Mouse (Mus musculus) forebrain, postnatal 0 days (tissue): ENCODE measurements around the gene Hmgxb4. TPM values are rescaled to one million over a fixed set of nuclear protein-coding genes. Genes with fewer than 3 reads are reported as not detected.
A peak's percentile ranks its signal among the peaks of the same experiment; 100 is the strongest.

Experiments
- ATAC-seq: fragments of 200-750 bp; cut with Nextera tagmentation; 2 replicates; pipeline ENCODE4 v1.8.0; 2017; ENCODE audit warnings: mild to moderate bottlenecking, moderate library complexity
- DNase-seq: peaks from one replicate; pipeline ENCODE4 v3.0.0-alpha.2; 2015
- H3K27ac ChIP-seq: fragments of 300-500 bp; sonication (generic); 2 replicates; pipeline ENCODE4 v1.5.1; 2014; ENCODE audit warnings: low read depth, mild to moderate bottlenecking, antibody characterized with exemption, low read length, moderate library complexity, mixed read lengths
- H3K27me3 ChIP-seq: fragments of 300-500 bp; sonication (generic); 2 replicates; pipeline ENCODE4 v1.6.1; 2014; ENCODE audit warnings: mild to moderate bottlenecking, low read length, mixed read lengths; ENCODE audit not compliant: insufficient read depth
- H3K36me3 ChIP-seq: fragments of 300-500 bp; sonication (generic); 2 replicates; pipeline ENCODE4 v1.6.1; 2014; ENCODE audit warnings: mild to moderate bottlenecking, moderate library complexity; ENCODE audit not compliant: insufficient read depth
- H3K4me1 ChIP-seq: fragments of 300-500 bp; sonication (generic); 2 replicates; pipeline ENCODE4 v1.6.1; 2014; ENCODE audit warnings: antibody characterized with exemption; ENCODE audit not compliant: insufficient read depth
- H3K4me2 ChIP-seq: fragments of 300-500 bp; sonication (generic); 2 replicates; pipeline ENCODE4 v1.6.1; 2014; ENCODE audit warnings: low read depth, mild to moderate bottlenecking, moderate library complexity
- H3K4me3 ChIP-seq: fragments of 300-500 bp; sonication (generic); 2 replicates; pipeline ENCODE4 v1.5.1; 2014; ENCODE audit warnings: low read depth, low read length, mixed read lengths
- H3K9ac ChIP-seq: fragments of 300-500 bp; sonication (generic); 2 replicates; pipeline ENCODE4 v1.6.1; 2014; ENCODE audit warnings: mild to moderate bottlenecking
- H3K9me3 ChIP-seq: fragments of 300-500 bp; sonication (generic); 2 replicates; pipeline ENCODE4 v1.6.1; 2016; ENCODE audit warnings: low read length
- CTCF ChIP-seq: sonication (generic); IDR thresholded peaks from 2 replicates; pipeline ENCODE4 v1.5.1; 2016; ENCODE audit warnings: antibody characterized with exemption, control low read depth, low read depth
- WGBS: fragments of 180-500 bp; shearing (Covaris S2); extraction: QIAGEN DNeasy Blood & Tissue Kit; methylation state at CpG from one replicate; pipeline ENCODE4 v1.1.7; 2014; 5-methylcytosine and 5-hydroxymethylcytosine counted together
- polyA plus RNA-seq: library from polyadenylated mRNA; unstranded; fragments of >200 nt; fragmentation: Nextera tagmentation; extraction: Ambion mirVana; gene quantifications from 2 replicates; pipeline ENCODE4 v1.2.1, GENCODE M21; 2015
- total RNA-seq: library from RNA; depleted of rRNA; stranded (reverse); fragments of >200 nt; gene quantifications from 2 replicates; pipeline ENCODE4 v1.2.3, GENCODE M21; 2014

Hmgxb4 gene
- total and polyA plus RNA-seq, 2 experiments from 2014 or later = 26.9 to 84.2 TPM

GRCm38 (mm10) chr8:74993475-74994451 is 607 bp downstream of the Hmgxb4 start:
- Histone ChIP-seq H3K4me2 (peak overlapping the region; percentile 50), H3K36me3 (0 out of 2 replicates have a peak, but pooled peaks cover 3% of the 10 kb centered on the region), H3K27ac (peak overlapping the region; percentile 96), H3K4me3 (peak overlapping the region; percentile 97), H3K9ac (peak overlapping the region; percentile 88), H3K4me1 (peaks cover 3% of the 10 kb centered on the region), H3K9me3 (no peaks in the 10 kb centered on the region), H3K27me3 (no peaks in the 10 kb centered on the region)
- no peak for TF ChIP-seq CTCF
- ATAC-seq (peak; percentile 98), DNase-seq (peak; percentile 95)
- WGBS = 2% methylated on average over 83 of the region's 111 CpGs

DNA sequence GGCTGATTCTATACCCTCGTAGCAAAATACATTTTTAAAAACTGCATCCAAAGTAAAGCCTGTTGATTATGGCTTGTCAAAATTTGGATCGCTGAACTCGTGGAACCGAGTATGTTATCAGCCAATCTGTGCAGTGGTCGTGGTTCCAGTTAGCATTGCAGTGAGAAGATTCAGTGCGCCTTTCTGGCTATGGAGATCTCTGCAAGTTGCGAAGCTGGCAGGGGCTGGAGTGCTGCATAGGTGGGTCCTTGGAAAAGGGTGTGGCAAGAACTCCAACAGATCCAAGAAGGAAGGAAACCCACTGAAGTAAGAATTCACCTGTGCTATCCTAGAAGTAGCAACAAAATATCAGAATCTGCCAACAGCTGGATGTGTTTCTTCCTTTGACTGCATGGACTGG is 1.4 kb downstream of the Hmgxb4 start:
- 0 out of 2 replicates have a peak, but pooled peaks have one; percentile 7 for ATAC-seq

DNA sequence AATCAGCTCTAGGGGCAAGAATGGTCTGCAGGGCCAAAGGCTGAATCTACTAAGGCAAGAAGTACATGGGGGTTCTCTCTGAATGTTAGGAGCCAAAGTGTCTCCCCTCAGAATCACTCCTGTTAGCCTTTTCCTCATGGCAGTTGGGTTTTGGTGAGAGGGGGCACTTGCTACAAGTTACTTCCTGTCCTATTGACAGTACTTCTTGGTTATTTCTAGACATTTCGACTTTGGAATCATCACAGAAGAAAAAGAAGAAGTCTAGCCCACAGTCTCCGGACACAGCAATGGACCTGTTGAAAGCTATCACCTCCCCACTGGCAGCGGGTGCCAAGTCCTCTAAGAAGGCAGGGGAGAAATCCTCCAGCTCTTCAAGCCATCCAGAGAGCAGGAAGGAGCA is 7.3 kb downstream of the Hmgxb4 start:
- Histone ChIP-seq H3K36me3 (peaks cover 40% of the 10 kb centered on the region), H3K27me3 (no peaks in the 10 kb centered on the region), H3K9ac (no peak overlapping the region), H3K4me1 (no peaks in the 10 kb centered on the region), H3K4me3 (no peak overlapping the region), H3K27ac (no peak overlapping the region), H3K9me3 (no peaks in the 10 kb centered on the region), H3K4me2 (no peak overlapping the region)
- no peak for TF ChIP-seq CTCF
- no peak for ATAC-seq
- 99% methylated on average over 3 of the region's 3 CpGs for WGBS
- DNase-seq = no peak

More for the DNA sequence above, 1.4 kb downstream of the Hmgxb4 start:
- H3K9me3 ChIP-seq = no peaks in the 10 kb centered on the region
- H3K9ac ChIP-seq = peak overlapping the region; percentile 88
- WGBS = under 1% methylated on average over 7 of the region's 7 CpGs
- TF ChIP-seq CTCF = no peak
- H3K36me3 ChIP-seq = peaks cover 11% of the 10 kb centered on the region; the same call in 1 of the 2 replicates
- H3K4me2 ChIP-seq = peak overlapping the region; percentile 50
- DNase-seq = peak; percentile 35
- peak overlapping the region; percentile 96; the same call in 1 of the 2 replicates for H3K27ac ChIP-seq
- H3K4me3 ChIP-seq = peak overlapping the region; percentile 97
- no peaks in the 10 kb centered on the region for H3K27me3 ChIP-seq
- peaks cover 3% of the 10 kb centered on the region for H3K4me1 ChIP-seq

DNA sequence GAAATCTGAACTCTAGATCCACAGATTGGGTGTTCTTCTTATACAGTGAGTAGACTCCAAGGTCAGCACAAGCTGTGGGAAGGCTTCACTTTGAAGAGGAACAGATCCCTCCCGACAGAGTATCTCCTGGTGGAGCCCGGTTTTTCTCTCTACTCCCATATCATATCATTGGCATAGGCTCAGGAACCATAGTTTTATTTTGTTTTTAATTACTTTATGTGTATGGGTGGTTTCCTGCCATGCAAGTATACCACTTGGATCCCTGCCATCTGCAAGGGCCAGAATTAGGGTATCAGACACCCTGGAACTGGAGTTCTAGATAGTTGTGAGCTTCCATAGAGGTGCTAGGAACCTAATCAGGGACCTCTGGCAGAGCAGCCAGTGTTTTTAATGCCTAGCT is 15.7 kb downstream of the Hmgxb4 start:
- Histone ChIP-seq H3K4me2 (no peak overlapping the region), H3K4me1 (no peaks in the 10 kb centered on the region), H3K9ac (no peak overlapping the region), H3K36me3 (peaks cover 26% of the 10 kb centered on the region), H3K27me3 (no peaks in the 10 kb centered on the region), H3K9me3 (no peaks in the 10 kb centered on the region), H3K27ac (no peak overlapping the region), H3K4me3 (no peak overlapping the region)
- DNase-seq (no peak), ATAC-seq (no peak)
- TF ChIP-seq CTCF = no peak
- WGBS = 97% methylated on average over 2 of the region's 2 CpGs

GRCm38 (mm10) chr8:75013557-75013956 is 20.4 kb downstream of the Hmgxb4 start:
- DNase-seq (no peak), ATAC-seq (no peak)
- Histone ChIP-seq H3K4me3 (no peak overlapping the region), H3K4me2 (no peak overlapping the region), H3K4me1 (no peaks in the 10 kb centered on the region), H3K27ac (no peak overlapping the region), H3K9me3 (no peaks in the 10 kb centered on the region), H3K36me3 (peaks cover 5% of the 10 kb centered on the region; the same call in 1 of the 2 replicates), H3K9ac (no peak overlapping the region), H3K27me3 (no peaks in the 10 kb centered on the region)
- WGBS = 45% methylated on average over 2 of the region's 2 CpGs
- TF ChIP-seq CTCF = no peak

GRCm38 (mm10) chr8:75013964-75014363 is 20.8 kb downstream of the Hmgxb4 start:
- no peak overlapping the region for H3K27ac ChIP-seq
- no peak overlapping the region for H3K4me3 ChIP-seq
- no peak for TF ChIP-seq CTCF
- WGBS = 75% methylated on average over 3 of the region's 3 CpGs
- peaks cover 5% of the 10 kb centered on the region; the same call in 1 of the 2 replicates for H3K36me3 ChIP-seq
- no peak for DNase-seq
- H3K27me3 ChIP-seq = no peaks in the 10 kb centered on the region
- no peak overlapping the region for H3K9ac ChIP-seq
- H3K9me3 ChIP-seq = no peaks in the 10 kb centered on the region
- no peak for ATAC-seq
- no peaks in the 10 kb centered on the region for H3K4me1 ChIP-seq
- no peak overlapping the region for H3K4me2 ChIP-seq

DNA sequence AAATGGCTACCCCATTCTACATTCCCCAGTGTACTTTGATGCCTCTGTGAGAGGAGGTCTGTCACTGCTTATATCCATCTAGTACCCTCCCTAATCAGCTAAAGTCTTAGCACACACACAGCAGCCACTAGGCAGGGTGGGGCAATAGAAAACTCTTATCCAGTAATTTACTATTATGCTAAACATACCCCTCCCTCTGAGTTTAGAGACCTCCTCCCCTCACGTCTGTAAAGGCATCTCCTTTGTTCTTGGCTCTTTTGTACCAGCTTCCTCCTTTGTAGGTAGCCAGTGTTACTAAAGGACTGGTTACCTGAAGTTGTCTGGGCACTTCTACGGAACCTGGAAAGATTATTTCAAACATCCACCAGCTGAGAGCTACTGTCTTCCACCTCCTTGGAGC is 22.8 kb downstream of the Hmgxb4 start:
- H3K36me3 ChIP-seq = no peaks in the 10 kb centered on the region
- 45% methylated on average over 2 of the region's 2 CpGs for WGBS
- ATAC-seq = no peak

More for the DNA sequence above, 22.8 kb downstream of the Hmgxb4 start:
- H3K27me3 ChIP-seq = no peaks in the 10 kb centered on the region
- H3K9ac ChIP-seq = no peak overlapping the region
- no peak overlapping the region for H3K27ac ChIP-seq
- TF ChIP-seq CTCF = no peak
- H3K4me2 ChIP-seq = no peak overlapping the region
- H3K4me1 ChIP-seq = no peaks in the 10 kb centered on the region
- H3K4me3 ChIP-seq = no peak overlapping the region
- DNase-seq = no peak
- no peaks in the 10 kb centered on the region for H3K9me3 ChIP-seq
